Mouse (Mus musculus) granulocyte monocyte progenitor cell, adult 5-6 weeks (primary cell): Measurements from ENCODE around the gene Rab24. TPM values are rescaled to one million over a fixed set of nuclear protein-coding genes. Genes with fewer than 3 reads are reported as not detected.

Source experiments
- total RNA-seq, 2 experiments: library from RNA; stranded (forward) in 1 of 2; stranded (reverse) in 1 of 2; fragments of 200-712, 200-1000 nt in 1 of 2; fragments of >200 nt in 1 of 2; fragmentation: Nextera tagmentation in 1 of 2; gene quantifications; 2 replicates each; pipeline ENCODE4 v1.2.3; 2014 to 2017

The Rab24 gene
- total RNA-seq, 2 experiments from 2014 or later, result 37.4 to 100 TPM

Other genes with a start within 250 kb of the Rab24 start
- 40.7 and 43.8 TPM in 2 replicates for gene Uimc1, start 221.6 kb downstream of the Rab24 start, total RNA-seq (2014; fragmentation: Nextera tagmentation)
- gene Uimc1, start 221.6 kb downstream of the Rab24 start, total RNA-seq (2017), result 60.8 and 64.3 TPM in 2 replicates
- gene Zfp346, start 216.6 kb downstream of the Rab24 start, total RNA-seq (2014; fragmentation: Nextera tagmentation), result 12.3 and 36.2 TPM in 2 replicates
- gene Zfp346, start 216.6 kb downstream of the Rab24 start, total RNA-seq (2017), result 5.3 and 8.4 TPM in 2 replicates
- gene Gm17617, start 188.4 kb downstream of the Rab24 start, total RNA-seq (2014; fragmentation: Nextera tagmentation), result not detected in 2 replicates
- gene Gm17617, start 188.4 kb downstream of the Rab24 start, total RNA-seq (2017), result not detected in 2 replicates
- not detected in 2 replicates for gene Fgfr4, start 169.3 kb downstream of the Rab24 start, total RNA-seq (2014; fragmentation: Nextera tagmentation)
- gene Fgfr4, start 169.3 kb downstream of the Rab24 start, total RNA-seq (2017), result not detected in 2 replicates
- gene Nsd1, start 112.2 kb downstream of the Rab24 start, total RNA-seq (2014; fragmentation: Nextera tagmentation), result 105 and 147 TPM in 2 replicates
- 84.2 and 93.6 TPM in 2 replicates for gene Nsd1, start 112.2 kb downstream of the Rab24 start, total RNA-seq (2017)
- 248 and 296 TPM in 2 replicates for gene Prelid1, start 1.4 kb downstream of the Rab24 start, total RNA-seq (2014; fragmentation: Nextera tagmentation)
- gene Prelid1, start 1.4 kb downstream of the Rab24 start, total RNA-seq (2017), result 111 and 115 TPM in 2 replicates
- 1.3 and 2.0 TPM in 2 replicates for gene Mxd3, start 7.9 kb upstream of the Rab24 start, total RNA-seq (2014; fragmentation: Nextera tagmentation)
- 3.8 and 4.7 TPM in 2 replicates for gene Mxd3, start 7.9 kb upstream of the Rab24 start, total RNA-seq (2017)
- gene Lman2, start 40.8 kb upstream of the Rab24 start, total RNA-seq (2014; fragmentation: Nextera tagmentation), result 150 and 177 TPM in 2 replicates
- gene Lman2, start 40.8 kb upstream of the Rab24 start, total RNA-seq (2017), result 128 and 145 TPM in 2 replicates
- 12.8 and 16.4 TPM in 2 replicates for gene Rgs14, start 47.8 kb upstream of the Rab24 start, total RNA-seq (2014; fragmentation: Nextera tagmentation)
- 7.0 and 8.8 TPM in 2 replicates for gene Rgs14, start 47.8 kb upstream of the Rab24 start, total RNA-seq (2017)
- not detected in 2 replicates for gene Slc34a1, start 76.2 kb upstream of the Rab24 start, total RNA-seq (2014; fragmentation: Nextera tagmentation)
- 0.56 TPM in 1 of 2 replicates, not detected in the other for gene Slc34a1, start 76.2 kb upstream of the Rab24 start, total RNA-seq (2017)
- gene Pfn3, start 93.3 kb upstream of the Rab24 start, total RNA-seq (2014; fragmentation: Nextera tagmentation), result not detected in 2 replicates
- gene Pfn3, start 93.3 kb upstream of the Rab24 start, total RNA-seq (2017), result not detected in 2 replicates
- not detected in 2 replicates for gene F12, start 104.8 kb upstream of the Rab24 start, total RNA-seq (2014; fragmentation: Nextera tagmentation)
- not detected in 2 replicates for gene F12, start 104.8 kb upstream of the Rab24 start, total RNA-seq (2017)
- 56.7 and 62.4 TPM in 2 replicates for gene Grk6, start 123.1 kb upstream of the Rab24 start, total RNA-seq (2014; fragmentation: Nextera tagmentation)
- 64.8 and 67.5 TPM in 2 replicates for gene Grk6, start 123.1 kb upstream of the Rab24 start, total RNA-seq (2017)
- gene Prr7, start 142.3 kb upstream of the Rab24 start, total RNA-seq (2014; fragmentation: Nextera tagmentation), result 1.9 TPM in 1 of 2 replicates, not detected in the other
- gene Prr7, start 142.3 kb upstream of the Rab24 start, total RNA-seq (2017), result 1.6 TPM in 1 of 2 replicates, not detected in the other
- 0.19 and 1.4 TPM in 2 replicates for gene Dbn1, start 166.2 kb upstream of the Rab24 start, total RNA-seq (2014; fragmentation: Nextera tagmentation)
- gene Dbn1, start 166.2 kb upstream of the Rab24 start, total RNA-seq (2017), result 1.6 and 1.9 TPM in 2 replicates
- 10.2 and 23.3 TPM in 2 replicates for gene Pdlim7, start 191.7 kb upstream of the Rab24 start, total RNA-seq (2014; fragmentation: Nextera tagmentation)
- 4.1 and 5.7 TPM in 2 replicates for gene Pdlim7, start 191.7 kb upstream of the Rab24 start, total RNA-seq (2017)
- 26.2 and 59.4 TPM in 2 replicates for gene Dok3, start 207.3 kb upstream of the Rab24 start, total RNA-seq (2014; fragmentation: Nextera tagmentation)
- gene Dok3, start 207.3 kb upstream of the Rab24 start, total RNA-seq (2017), result 32.7 and 40.6 TPM in 2 replicates
- 54.4 and 69.5 TPM in 2 replicates for gene Ddx41, start 214.7 kb upstream of the Rab24 start, total RNA-seq (2014; fragmentation: Nextera tagmentation)
- gene Ddx41, start 214.7 kb upstream of the Rab24 start, total RNA-seq (2017), result 73.7 and 81.8 TPM in 2 replicates
- gene Fam193b, start 249.2 kb upstream of the Rab24 start, total RNA-seq (2014; fragmentation: Nextera tagmentation), result 36.0 and 59.5 TPM in 2 replicates
- 28.4 and 31.9 TPM in 2 replicates for gene Fam193b, start 249.2 kb upstream of the Rab24 start, total RNA-seq (2017)